Comparison of ENCODE assay signal across 8 mouse cellular contexts in genomic region chr13:45001911-45002615, GRCm38 (mm10). TPM values are rescaled to one million over a fixed set of nuclear protein-coding genes. Genes with fewer than 3 reads are reported as not detected.
DNase-seq lines count a peak whose midpoint lies in the region; ATAC-seq and TF ChIP-seq lines count a peak whose summit lies in the region.

Gene Dtnbp1 (minus strand): TSS chr13:45002147.

- H3K9me3 ChIP-seq in hindbrain, embryonic 15.5 days, result no peaks in the 10 kb centered on the region

- peak; percentile 24 for TF ChIP-seq CTCF in left cerebral cortex, adult 2 months (IDR thresholded peaks at IDR 0.05)

- peak; percentile 93 for ATAC-seq in hindbrain, embryonic 15.5 days (ENCODE audit: low FRiP score, low read depth)
- peak; percentile 69 for ATAC-seq in megakaryocyte, adult 5-6 weeks (ENCODE audit: poor library complexity, severe bottlenecking)

- intact Hi-C loops in left cerebral cortex, adult 2 months (cut with DNase I), result no loop called here

- H3K27ac ChIP-seq in hindbrain, embryonic 15.5 days (replicated peaks), result peak within 1 kb of the TSS; percentile 84
- H3K27ac ChIP-seq in left cerebral cortex, adult 2 months, result peak within 1 kb of the TSS; percentile 81

- under 1% methylated on average over 44 of the region's 68 CpGs for WGBS in hindbrain, embryonic 15.5 days

- peak within 1 kb of the TSS; percentile 71 for H3K9ac ChIP-seq in hindbrain, embryonic 15.5 days

- no peaks in the 10 kb centered on the region for H3K36me3 ChIP-seq in hindbrain, embryonic 15.5 days

- H3K4me1 ChIP-seq in hindbrain, embryonic 15.5 days (replicated peaks), result peaks cover 29% of the 10 kb centered on the region

- H3K27me3 ChIP-seq in hindbrain, embryonic 15.5 days, result no peaks in the 10 kb centered on the region

- peak within 1 kb of the TSS; percentile 81 for H3K4me2 ChIP-seq in hindbrain, embryonic 15.5 days

- peak; percentile 67 for DNase-seq in T-cell, adult 2 months (ENCODE audit: low spot score)
- DNase-seq in cerebellum, postnatal 25 days, result peak; percentile 82 to 93
- DNase-seq in gastrocnemius, adult 18-20 months (ENCODE audit: low spot score), result peak; percentile 64
- DNase-seq in left cerebral cortex, adult 2 months (ENCODE audit: extremely low spot score in 1 of 2, low spot score in 2 of 2), result peak; percentile 73 to 76
- DNase-seq in right cerebral cortex, adult 2 months (ENCODE audit: low spot score in 2 of 2), result peak; percentile 44 to 50
- peak; percentile 49 to 60 for DNase-seq in urinary bladder, postnatal 36 days (ENCODE audit: low spot score in 2 of 2)

- H3K4me3 ChIP-seq in hindbrain, embryonic 15.5 days, result peak within 1 kb of the TSS; percentile 68
- peak within 1 kb of the TSS; percentile 99 for H3K4me3 ChIP-seq in left cerebral cortex, adult 2 months

RNA-seq across cellular contexts. Expression of gene Dtnbp1, which starts in this region (rescaled TPM):
- total RNA-seq in gastrocnemius, adult 18-20 months (2021), result 10 to 100 TPM; 66.3 to 78.4 TPM
- 132 and 140 TPM in 2 replicates for polyA plus RNA-seq in hindbrain, embryonic 15.5 days (2015; fragmentation: Nextera tagmentation; extraction: Ambion mirVana)
- 10 to 100 TPM; 90.1 to 93.8 TPM for total RNA-seq in left cerebral cortex, adult 2 months (2021)
- 41.5 and 50.7 TPM in 2 replicates for total RNA-seq in megakaryocyte, adult 5-6 weeks (2015)
- total RNA-seq in megakaryocyte, adult 5-6 weeks (2017), result 37.2 and 39.8 TPM in 2 replicates

Comparison
In these comparisons a context has a peak if more than half of its experiments do, and no peak if none do; other contexts are left out.
1. Peak in every context shown above with its lines: DNase-seq, ATAC-seq, H3K4me3 ChIP-seq and H3K27ac ChIP-seq.